Mouse (Mus musculus): Measurements from ENCODE around the gene Tmx1. TPM values are rescaled to one million over a fixed set of nuclear protein-coding genes. Genes with fewer than 3 reads are reported as not detected.

The Tmx1 gene
- polyA plus RNA-seq, 2 experiments, result 37.3 to 72.8 TPM

DNA sequence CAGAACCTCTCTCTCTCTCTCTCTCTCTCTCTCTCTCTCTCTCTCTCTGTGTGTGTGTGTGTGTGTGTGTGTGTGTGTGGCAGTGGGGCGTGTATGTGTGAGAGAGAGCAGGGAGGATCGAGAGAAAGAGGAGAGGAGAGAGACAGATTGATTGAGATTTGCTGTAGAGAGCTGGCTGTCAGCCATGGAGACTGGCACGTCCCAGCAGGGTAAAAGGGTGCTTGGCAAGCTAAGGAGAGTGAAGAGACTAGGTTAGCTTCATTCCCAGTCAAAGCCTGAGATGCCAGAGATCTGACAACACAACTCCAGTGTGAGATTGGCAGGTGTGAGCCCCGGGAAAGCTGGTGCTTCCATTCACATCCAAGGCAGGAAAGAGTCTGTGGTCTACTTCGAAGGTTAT is 21.5 kb upstream of the Tmx1 start:
- Histone ChIP-seq H3K4me1 (ENCODE audit: control insufficient read depth, insufficient read depth, low read length) (no peaks in the 10 kb centered on the region), H3K9ac (ENCODE audit: low read depth, low read length, severe bottlenecking) (no peak overlapping the region), H3K4me3 (replicated peaks; ENCODE audit: low read length) (no peak overlapping the region), H3K4me2 (replicated peaks; ENCODE audit: low read depth, low read length, severe bottlenecking) (no peak overlapping the region), H3K36me3 (ENCODE audit: control insufficient read depth, insufficient read depth, low read length) (no peaks in the 10 kb centered on the region), H3K27me3 (ENCODE audit: control insufficient read depth, insufficient read depth, low read length) (no peaks in the 10 kb centered on the region), H3K9me3 (ENCODE audit: control insufficient read depth, low read length) (no peaks in the 10 kb centered on the region), H3K27ac (replicated peaks; ENCODE audit: low read depth, low read length) (no peak overlapping the region)
- no peak for ATAC-seq (ENCODE audit: low FRiP score, low read depth)
- no peak for DNase-seq (ENCODE audit: low spot score)
- TF ChIP-seq POLR2A (IDR thresholded peaks at IDR 0.05; ENCODE audit: borderline replicate concordance, extremely low read depth, insufficient read depth, insufficient read length), result no peak
- 63% methylated on average over 5 of the region's 5 CpGs for WGBS

DNA sequence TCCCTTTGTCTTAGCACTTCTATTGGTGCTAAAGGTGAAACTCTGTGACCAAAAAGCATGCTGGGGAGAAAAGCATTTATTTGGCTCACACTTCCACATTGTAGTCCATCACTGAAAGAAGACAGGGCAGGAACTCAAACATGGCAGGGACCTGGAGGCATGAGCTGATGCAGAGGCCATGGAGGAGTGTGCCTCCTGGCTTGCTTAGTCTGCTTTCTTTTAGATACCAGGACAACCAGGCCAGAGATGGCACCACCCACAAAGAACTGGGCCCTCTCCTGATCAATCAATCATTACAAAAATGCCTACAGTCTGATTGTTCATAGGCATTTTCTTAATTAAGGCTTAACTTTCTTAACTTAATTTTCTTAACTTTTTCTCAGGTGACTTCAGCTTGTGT is 2.9 kb upstream of the Tmx1 start:
- Histone ChIP-seq H3K4me3 (replicated peaks; ENCODE audit: low read length) (no peak overlapping the region), H3K9ac (ENCODE audit: low read depth, low read length, severe bottlenecking) (no peak overlapping the region), H3K27ac (replicated peaks; ENCODE audit: low read depth, low read length) (no peak overlapping the region), H3K4me2 (replicated peaks; ENCODE audit: low read depth, low read length, severe bottlenecking) (no peak overlapping the region), H3K27me3 (ENCODE audit: control insufficient read depth, insufficient read depth, low read length) (no peaks in the 10 kb centered on the region), H3K4me1 (ENCODE audit: control insufficient read depth, insufficient read depth, low read length) (peaks cover 12% of the 10 kb centered on the region), H3K9me3 (ENCODE audit: control insufficient read depth, low read length) (no peaks in the 10 kb centered on the region), H3K36me3 (ENCODE audit: control insufficient read depth, insufficient read depth, low read length) (no peaks in the 10 kb centered on the region)
- DNase-seq (ENCODE audit: low spot score), result no peak
- ATAC-seq (ENCODE audit: low FRiP score, low read depth), result no peak
- TF ChIP-seq POLR2A (IDR thresholded peaks at IDR 0.05; ENCODE audit: borderline replicate concordance, extremely low read depth, insufficient read depth, insufficient read length), result no peak

DNA sequence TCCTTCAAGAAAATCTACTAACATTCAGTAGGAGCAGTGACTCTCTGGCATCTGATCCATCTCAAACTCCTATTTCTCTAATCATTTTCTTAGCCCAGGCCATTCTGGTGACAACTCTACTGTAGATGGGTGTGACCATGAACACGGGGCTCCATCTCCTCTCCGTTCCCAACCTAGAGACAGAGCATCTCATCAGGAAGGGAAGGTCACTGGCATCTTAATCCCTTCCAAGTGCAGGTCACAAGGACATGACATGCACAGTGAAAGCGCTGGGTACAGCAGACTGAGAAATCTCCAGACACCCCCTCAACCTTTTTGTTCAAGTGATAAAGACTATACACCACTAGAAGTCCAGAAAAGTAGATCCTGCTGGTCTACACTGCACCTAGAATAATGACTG is 1.4 kb upstream of the Tmx1 start:
- H3K4me3 ChIP-seq (replicated peaks; ENCODE audit: low read length), result no peak overlapping the region
- ATAC-seq (ENCODE audit: low FRiP score, low read depth) (no peak), DNase-seq (ENCODE audit: low spot score) (no peak)
- TF ChIP-seq POLR2A (IDR thresholded peaks at IDR 0.05; ENCODE audit: borderline replicate concordance, extremely low read depth, insufficient read depth, insufficient read length), result no peak
- H3K4me2 ChIP-seq (replicated peaks; ENCODE audit: low read depth, low read length, severe bottlenecking), result no peak overlapping the region
- H3K9ac ChIP-seq (ENCODE audit: low read depth, low read length, severe bottlenecking), result no peak overlapping the region
- peaks cover 2% of the 10 kb centered on the region for H3K36me3 ChIP-seq (ENCODE audit: control insufficient read depth, insufficient read depth, low read length)
- peaks cover 14% of the 10 kb centered on the region for H3K4me1 ChIP-seq (ENCODE audit: control insufficient read depth, insufficient read depth, low read length)
- 96% methylated on average over 3 of the region's 3 CpGs for WGBS
- H3K9me3 ChIP-seq (ENCODE audit: control insufficient read depth, low read length), result no peaks in the 10 kb centered on the region
- no peaks in the 10 kb centered on the region for H3K27me3 ChIP-seq (ENCODE audit: control insufficient read depth, insufficient read depth, low read length)
- no peak overlapping the region for H3K27ac ChIP-seq (replicated peaks; ENCODE audit: low read depth, low read length)

DNA sequence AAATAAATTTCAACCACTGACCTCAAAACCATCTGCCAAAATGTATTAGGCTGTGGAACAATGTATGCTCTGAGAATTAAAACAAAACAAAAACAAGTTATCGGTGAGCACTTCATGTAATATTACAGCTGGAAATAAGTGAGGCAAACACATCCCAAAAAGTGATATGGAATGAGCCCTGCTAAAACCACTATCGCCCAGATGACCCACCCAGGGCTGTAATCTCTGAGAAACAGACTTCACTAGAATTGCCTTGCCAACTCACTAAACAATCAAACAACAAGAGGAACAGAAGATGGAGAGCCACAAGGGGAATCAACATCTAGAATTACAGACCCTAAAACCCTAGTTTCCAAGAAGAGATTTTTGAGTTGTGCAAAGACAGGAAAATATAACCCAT is 752 bp upstream of the Tmx1 start:
- Histone ChIP-seq H3K36me3 (ENCODE audit: control insufficient read depth, insufficient read depth, low read length) (peaks cover 7% of the 10 kb centered on the region), H3K27ac (replicated peaks; ENCODE audit: low read depth, low read length) (no peak overlapping the region), H3K9ac (ENCODE audit: low read depth, low read length, severe bottlenecking) (peak overlapping the region; percentile 69; the same call in 1 of the 2 replicates), H3K4me3 (replicated peaks; ENCODE audit: low read length) (peak overlapping the region; percentile 74), H3K4me2 (replicated peaks; ENCODE audit: low read depth, low read length, severe bottlenecking) (peak overlapping the region; percentile 73), H3K9me3 (ENCODE audit: control insufficient read depth, low read length) (no peaks in the 10 kb centered on the region), H3K27me3 (ENCODE audit: control insufficient read depth, insufficient read depth, low read length) (no peaks in the 10 kb centered on the region), H3K4me1 (ENCODE audit: control insufficient read depth, insufficient read depth, low read length) (peaks cover 14% of the 10 kb centered on the region)
- WGBS, result 80% methylated on average over 2 of the region's 2 CpGs
- no peak for ATAC-seq (ENCODE audit: low FRiP score, low read depth)
- no peak for DNase-seq (ENCODE audit: low spot score)
- no peak for TF ChIP-seq POLR2A (IDR thresholded peaks at IDR 0.05; ENCODE audit: borderline replicate concordance, extremely low read depth, insufficient read depth, insufficient read length)

DNA sequence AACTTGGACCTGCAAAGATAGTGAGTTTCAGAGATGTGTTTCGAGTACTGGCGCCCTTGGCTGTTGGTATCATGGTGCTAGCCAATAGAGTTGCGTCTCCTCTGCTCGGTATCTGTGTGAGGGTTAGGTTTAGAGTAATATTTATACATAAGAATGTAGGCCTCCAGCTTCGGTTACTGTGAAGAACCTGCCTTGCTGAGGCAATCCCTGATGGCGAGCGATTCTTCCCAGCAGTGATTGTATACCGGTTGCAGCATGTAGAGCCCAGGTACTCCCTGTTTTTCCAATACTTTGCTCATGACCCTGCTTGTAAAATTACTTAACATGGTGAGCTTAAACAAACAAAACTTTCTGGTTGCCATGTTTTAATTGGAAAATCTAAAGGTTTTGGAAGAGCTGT is 2.3 kb downstream of the Tmx1 start:
- Histone ChIP-seq H3K9me3 (ENCODE audit: control insufficient read depth, low read length) (0 out of 2 replicates have a peak, but pooled peaks cover 1% of the 10 kb centered on the region), H3K9ac (ENCODE audit: low read depth, low read length, severe bottlenecking) (no peak overlapping the region), H3K36me3 (ENCODE audit: control insufficient read depth, insufficient read depth, low read length) (peaks cover 37% of the 10 kb centered on the region), H3K4me2 (replicated peaks; ENCODE audit: low read depth, low read length, severe bottlenecking) (no peak overlapping the region), H3K4me1 (ENCODE audit: control insufficient read depth, insufficient read depth, low read length) (peaks cover 14% of the 10 kb centered on the region), H3K27ac (replicated peaks; ENCODE audit: low read depth, low read length) (no peak overlapping the region), H3K27me3 (ENCODE audit: control insufficient read depth, insufficient read depth, low read length) (no peaks in the 10 kb centered on the region), H3K4me3 (replicated peaks; ENCODE audit: low read length) (no peak overlapping the region)
- DNase-seq (ENCODE audit: low spot score) (no peak), ATAC-seq (ENCODE audit: low FRiP score, low read depth) (no peak)
- TF ChIP-seq POLR2A (IDR thresholded peaks at IDR 0.05; ENCODE audit: borderline replicate concordance, extremely low read depth, insufficient read depth, insufficient read length), result no peak
- WGBS, result 93% methylated on average over 8 of the region's 8 CpGs

DNA sequence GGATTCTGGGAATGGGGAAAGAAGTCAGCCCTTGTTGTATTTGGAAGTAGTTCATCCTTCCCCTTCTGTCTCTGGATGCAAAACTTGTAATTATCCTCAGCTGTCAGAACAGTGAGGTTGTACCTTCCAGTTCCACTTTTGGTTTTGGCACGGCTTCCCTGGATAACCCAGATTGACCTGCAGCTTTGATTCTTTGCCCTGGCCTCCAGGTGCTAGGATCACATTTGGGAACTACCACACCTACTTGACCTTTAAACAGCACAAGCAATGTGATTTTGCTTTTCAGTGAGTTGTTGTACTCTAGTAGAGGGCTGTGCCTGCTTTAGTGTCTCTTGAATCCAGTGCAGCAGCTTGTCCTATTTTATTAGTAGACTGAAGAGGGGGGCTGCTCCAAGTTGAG is 6.7 kb downstream of the Tmx1 start:
- Histone ChIP-seq H3K9ac (ENCODE audit: low read depth, low read length, severe bottlenecking) (no peak overlapping the region), H3K27me3 (ENCODE audit: control insufficient read depth, insufficient read depth, low read length) (no peaks in the 10 kb centered on the region), H3K4me1 (ENCODE audit: control insufficient read depth, insufficient read depth, low read length) (peaks cover 3% of the 10 kb centered on the region), H3K27ac (replicated peaks; ENCODE audit: low read depth, low read length) (no peak overlapping the region), H3K4me2 (replicated peaks; ENCODE audit: low read depth, low read length, severe bottlenecking) (no peak overlapping the region), H3K4me3 (replicated peaks; ENCODE audit: low read length) (no peak overlapping the region), H3K36me3 (ENCODE audit: control insufficient read depth, insufficient read depth, low read length) (peaks cover 54% of the 10 kb centered on the region), H3K9me3 (ENCODE audit: control insufficient read depth, low read length) (0 out of 2 replicates have a peak, but pooled peaks cover 4% of the 10 kb centered on the region)
- no peak for ATAC-seq (ENCODE audit: low FRiP score, low read depth)
- TF ChIP-seq POLR2A (IDR thresholded peaks at IDR 0.05; ENCODE audit: borderline replicate concordance, extremely low read depth, insufficient read depth, insufficient read length), result no peak
- no peak for DNase-seq (ENCODE audit: low spot score)
- WGBS, result 88% methylated on average over 1 of the region's 1 CpGs
